Mouse (Mus musculus) intestine, embryonic 14.5 days (tissue): ENCODE measurements around the gene Scube3. TPM values are rescaled to one million over a fixed set of nuclear protein-coding genes. Genes with fewer than 3 reads are reported as not detected.

Experiments used
- ATAC-seq: fragments of 200-750 bp; cut with Nextera tagmentation; replicated peaks from 2 replicates; pipeline ENCODE4 v1.8.0; 2017; ENCODE audit warnings: low read depth, moderate number of reproducible peaks, moderate TSS enrichment, moderate library complexity; ENCODE audit not compliant: low FRiP score, low TSS enrichment
- DNase-seq: peaks from one replicate; pipeline ENCODE4 v3.0.0-alpha.2; 2018; ENCODE audit warnings: low spot score
- H3K27ac ChIP-seq: fragments of 300-500 bp; sonication (generic); 2 replicates; pipeline ENCODE4 v1.5.1; 2014; ENCODE audit warnings: low read depth, mild to moderate bottlenecking, control low read depth
- H3K27me3 ChIP-seq: fragments of 300-500 bp; sonication (generic); replicated peaks from 2 replicates; pipeline ENCODE4 v1.6.1; 2014; ENCODE audit warnings: low read length, control low read depth; ENCODE audit not compliant: control insufficient read depth, insufficient read depth
- H3K36me3 ChIP-seq: fragments of 300-500 bp; sonication (generic); 2 replicates; pipeline ENCODE4 v1.6.1; 2014; ENCODE audit warnings: low read length, control low read depth; ENCODE audit not compliant: control insufficient read depth, insufficient read depth
- H3K4me1 ChIP-seq: fragments of 300-500 bp; sonication (generic); replicated peaks from 2 replicates; pipeline ENCODE4 v1.6.1; 2014; ENCODE audit warnings: low read length, control low read depth, mixed read lengths; ENCODE audit not compliant: control insufficient read depth, insufficient read depth
- H3K4me2 ChIP-seq: fragments of 300-500 bp; sonication (generic); 2 replicates; pipeline ENCODE4 v1.6.1; 2014; ENCODE audit warnings: low read length
- H3K4me3 ChIP-seq: fragments of 300-500 bp; sonication (generic); 2 replicates; pipeline ENCODE4 v1.5.1; 2014; ENCODE audit warnings: low read depth, low read length, control low read depth, mixed read lengths
- H3K9ac ChIP-seq: fragments of 300-500 bp; sonication (generic); 2 replicates; pipeline ENCODE4 v1.6.1; 2014; ENCODE audit warnings: mild to moderate bottlenecking, low read length
- H3K9me3 ChIP-seq: fragments of 300-500 bp; sonication (generic); 2 replicates; pipeline ENCODE4 v1.6.1; 2016; ENCODE audit warnings: low read length, control low read depth; ENCODE audit not compliant: control insufficient read depth
- WGBS: fragments of 180-500 bp; shearing (Covaris S2); extraction: QIAGEN DNeasy Blood & Tissue Kit; methylation state at CpG from one replicate; pipeline ENCODE4 v1.1.7; 2014; 5-methylcytosine and 5-hydroxymethylcytosine counted together
- polyA plus RNA-seq: library from polyadenylated mRNA; unstranded; fragments of >200 nt; fragmentation: Nextera tagmentation; extraction: Ambion mirVana; gene quantifications from 2 replicates; pipeline ENCODE4 v1.2.1, GENCODE M21; 2014

The Scube3 gene
- polyA plus RNA-seq, 1 experiment from 2014 or later = 3.5 TPM

DNA sequence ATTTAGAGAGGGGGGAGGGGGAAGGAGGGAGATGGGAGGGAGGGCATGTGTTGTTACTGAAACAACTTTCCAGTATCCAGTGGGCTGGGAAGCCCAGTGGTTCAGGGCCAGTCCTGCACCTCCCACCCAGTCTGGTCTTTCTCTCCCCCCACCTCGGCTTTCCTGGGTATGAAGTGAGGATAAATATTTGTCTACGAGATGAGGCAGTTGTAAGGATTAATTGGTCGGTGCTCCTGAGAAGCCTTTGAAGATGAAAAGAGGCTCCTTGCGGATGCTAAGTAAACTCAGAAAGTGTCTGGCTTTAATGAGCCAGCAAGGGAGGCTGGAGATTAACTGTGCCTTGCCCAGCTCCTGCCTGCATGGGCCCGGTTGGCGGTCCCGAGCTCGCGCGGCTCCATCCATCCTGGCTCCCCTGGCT, 40.0 kb upstream of the Scube3 start:
- H3K4me3 ChIP-seq = no peak overlapping the region
- ATAC-seq (no peak), DNase-seq (no peak)
- H3K4me2 ChIP-seq = no peak overlapping the region
- no peak overlapping the region for H3K9ac ChIP-seq
- 16% methylated on average over 10 of the region's 10 CpGs for WGBS
- H3K27me3 ChIP-seq = no peaks in the 10 kb centered on the region
- no peak overlapping the region for H3K27ac ChIP-seq
- peaks cover 4% of the 10 kb centered on the region; the same call in 1 of the 2 replicates for H3K9me3 ChIP-seq
- H3K4me1 ChIP-seq = peaks cover 8% of the 10 kb centered on the region; the same call in 1 of the 2 replicates
- H3K36me3 ChIP-seq = no peaks in the 10 kb centered on the region

DNA sequence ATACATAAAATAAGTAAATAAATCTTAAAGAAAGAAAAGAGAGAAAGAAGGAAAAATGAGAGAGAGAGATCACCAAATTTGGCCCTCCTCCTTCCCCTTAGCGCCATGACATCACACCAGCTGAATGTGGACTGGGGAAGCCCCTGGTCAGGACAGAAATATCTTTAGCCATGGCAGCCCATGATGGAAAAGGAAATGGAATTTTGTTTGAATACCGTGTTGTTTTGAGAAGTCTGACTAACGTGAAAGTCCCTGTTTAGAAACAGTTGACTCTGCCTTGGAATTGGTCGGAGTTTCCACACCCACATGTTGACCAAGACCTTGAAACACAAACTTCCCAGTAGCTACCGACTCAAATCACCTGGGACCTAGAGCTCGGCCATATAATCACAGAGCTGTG, 37.5 kb upstream of the Scube3 start:
- H3K4me1 ChIP-seq = peaks cover 8% of the 10 kb centered on the region; the same call in 1 of the 2 replicates
- 72% methylated on average over 6 of the region's 6 CpGs for WGBS
- no peak overlapping the region for H3K4me2 ChIP-seq
- no peak overlapping the region for H3K9ac ChIP-seq
- ATAC-seq (no peak), DNase-seq (no peak)
- H3K27me3 ChIP-seq = no peaks in the 10 kb centered on the region
- H3K4me3 ChIP-seq = no peak overlapping the region
- no peak overlapping the region for H3K27ac ChIP-seq
- H3K9me3 ChIP-seq = peaks cover 4% of the 10 kb centered on the region; the same call in 1 of the 2 replicates
- no peaks in the 10 kb centered on the region for H3K36me3 ChIP-seq

DNA sequence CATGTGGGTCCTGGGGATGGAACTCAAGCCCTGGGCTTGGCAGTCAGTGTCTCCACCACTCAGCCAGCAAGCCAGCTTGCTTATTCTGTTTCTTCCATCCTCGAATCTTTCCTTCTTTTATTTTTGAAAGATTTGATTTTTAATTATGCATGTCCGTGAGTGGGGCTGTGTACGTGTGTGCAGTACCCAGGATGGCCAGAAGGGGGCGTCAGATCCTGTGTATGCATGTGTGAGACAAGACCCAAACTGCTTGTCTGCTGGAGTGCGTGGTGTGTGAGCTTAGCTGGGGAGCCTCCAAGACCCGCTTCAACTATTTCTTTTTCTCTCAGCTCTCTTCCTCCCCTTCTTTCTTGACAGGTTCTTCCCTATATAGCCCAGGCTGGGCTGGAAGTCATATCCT, 35.6 kb upstream of the Scube3 start:
- no peak overlapping the region for H3K9ac ChIP-seq
- H3K9me3 ChIP-seq = peaks cover 4% of the 10 kb centered on the region; the same call in 1 of the 2 replicates
- DNase-seq = no peak
- H3K4me3 ChIP-seq = no peak overlapping the region
- H3K4me2 ChIP-seq = no peak overlapping the region
- H3K36me3 ChIP-seq = no peaks in the 10 kb centered on the region
- peaks cover 6% of the 10 kb centered on the region; the same call in 1 of the 2 replicates for H3K4me1 ChIP-seq
- no peak for ATAC-seq
- H3K27ac ChIP-seq = no peak overlapping the region
- H3K27me3 ChIP-seq = no peaks in the 10 kb centered on the region
- 76% methylated on average over 6 of the region's 6 CpGs for WGBS

DNA sequence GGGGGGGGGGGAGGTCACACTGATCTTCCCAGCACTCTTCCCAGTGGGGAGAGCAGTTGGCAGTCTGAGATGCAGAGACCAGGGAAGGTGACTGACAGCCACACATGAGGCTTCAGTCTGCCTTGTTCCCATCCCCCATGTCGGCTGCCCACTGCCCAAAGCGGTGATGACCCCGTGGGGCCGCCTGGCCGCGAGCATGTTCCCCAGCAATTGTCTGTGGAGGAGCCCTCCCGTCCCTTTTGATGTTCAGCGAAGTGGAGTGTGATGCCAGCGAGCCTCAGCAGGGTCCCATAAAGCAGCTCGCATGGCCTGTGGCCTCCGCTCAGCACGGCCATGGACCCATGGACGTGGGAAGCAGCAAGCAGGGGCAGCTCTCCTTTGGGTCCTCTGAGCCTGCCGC, 34.7 kb upstream of the Scube3 start:
- Histone ChIP-seq H3K9ac (no peak overlapping the region), H3K4me3 (no peak overlapping the region), H3K27ac (no peak overlapping the region), H3K4me1 (no peaks in the 10 kb centered on the region), H3K9me3 (peaks cover 4% of the 10 kb centered on the region; the same call in 1 of the 2 replicates), H3K27me3 (no peaks in the 10 kb centered on the region), H3K4me2 (no peak overlapping the region), H3K36me3 (no peaks in the 10 kb centered on the region)
- WGBS = 26% methylated on average over 14 of the region's 14 CpGs
- DNase-seq = no peak
- no peak for ATAC-seq

DNA sequence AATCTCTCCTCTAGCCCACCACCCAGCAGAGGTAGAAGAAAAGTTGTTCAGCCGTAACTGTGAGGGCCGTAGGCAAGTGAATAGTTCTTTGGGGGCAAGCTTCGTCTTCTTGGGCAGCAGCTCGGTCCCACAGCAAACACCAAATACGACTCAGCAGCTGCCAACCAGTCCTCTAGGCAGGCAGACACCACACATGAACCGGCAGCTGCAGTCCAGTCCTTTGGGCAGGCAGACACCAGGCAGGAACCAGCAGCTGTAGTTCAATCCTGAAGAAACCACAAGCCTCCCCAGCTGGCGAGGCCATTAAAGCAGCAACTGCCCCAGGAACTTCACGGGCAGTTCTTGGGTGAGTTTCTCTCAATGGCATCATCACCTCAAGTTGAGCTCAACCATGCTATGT, 29.7 kb upstream of the Scube3 start:
- no peak overlapping the region for H3K27ac ChIP-seq
- no peaks in the 10 kb centered on the region for H3K4me1 ChIP-seq
- WGBS = 87% methylated on average over 8 of the region's 8 CpGs

DNA sequence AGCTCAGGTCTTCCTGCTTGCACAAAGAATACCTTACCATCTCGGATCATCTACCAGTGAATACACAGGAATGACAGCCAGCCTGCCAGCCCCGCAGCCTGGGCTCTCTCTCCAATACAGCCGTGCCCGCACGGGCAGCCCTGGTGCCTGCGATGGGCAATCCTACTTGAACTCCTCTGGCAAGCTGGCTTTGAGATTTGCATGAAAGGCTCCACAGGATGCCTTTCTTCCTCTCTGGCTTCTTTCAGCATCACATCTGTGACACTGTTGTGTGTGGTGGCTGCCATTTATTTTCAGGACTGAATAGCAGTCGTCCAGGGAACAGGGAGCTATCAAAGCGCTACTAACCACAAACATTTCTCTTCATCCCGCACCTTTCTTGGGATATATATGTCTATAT, 25.6 kb upstream of the Scube3 start:
- no peak for DNase-seq
- Histone ChIP-seq H3K9me3 (no peaks in the 10 kb centered on the region), H3K4me3 (no peak overlapping the region), H3K27me3 (no peaks in the 10 kb centered on the region), H3K4me2 (no peak overlapping the region), H3K4me1 (no peaks in the 10 kb centered on the region), H3K27ac (no peak overlapping the region), H3K36me3 (no peaks in the 10 kb centered on the region), H3K9ac (no peak overlapping the region)
- no peak for ATAC-seq
- WGBS = 87% methylated on average over 9 of the region's 9 CpGs

More for the DNA sequence above, 29.7 kb upstream of the Scube3 start:
- Histone ChIP-seq H3K36me3 (no peaks in the 10 kb centered on the region), H3K9ac (no peak overlapping the region), H3K4me2 (no peak overlapping the region), H3K27me3 (no peaks in the 10 kb centered on the region), H3K4me3 (no peak overlapping the region), H3K9me3 (no peaks in the 10 kb centered on the region)
- ATAC-seq = no peak
- DNase-seq = no peak

DNA sequence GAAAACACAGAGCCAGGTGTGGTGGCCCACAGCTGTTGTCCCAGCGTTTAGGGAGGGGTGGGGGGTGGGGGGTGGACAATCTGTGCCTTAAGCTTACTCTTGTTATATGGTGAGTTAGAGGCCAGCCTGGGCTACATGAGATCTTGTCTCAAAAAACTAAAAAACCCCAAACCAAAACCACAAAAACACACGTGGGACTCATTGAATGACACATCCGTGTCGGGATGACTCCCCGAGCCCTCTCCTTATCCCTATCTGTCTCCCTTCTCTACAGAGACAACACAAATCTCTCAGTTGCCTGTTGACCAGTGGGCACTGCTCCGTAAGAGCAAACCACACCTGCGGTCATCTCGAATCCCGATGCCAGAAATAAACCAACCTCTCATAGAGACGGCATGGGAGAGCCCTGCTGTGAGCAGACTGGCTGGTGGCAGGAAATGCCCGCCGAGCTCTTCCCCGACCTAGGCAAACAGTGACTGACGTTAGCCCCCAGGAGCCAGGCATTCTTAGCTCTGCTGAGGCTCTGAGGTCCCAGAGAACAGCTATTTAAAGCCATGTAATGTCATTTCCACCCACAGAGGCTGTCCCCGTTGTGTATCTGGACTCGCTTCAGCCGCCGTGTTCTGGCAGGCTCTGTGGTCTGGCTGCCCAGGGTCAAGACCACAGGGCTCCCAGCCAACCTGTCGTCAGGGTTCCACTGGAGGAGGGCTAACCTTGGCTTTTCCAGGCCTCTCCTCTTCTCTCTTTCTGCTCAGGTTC, 24.3 kb upstream of the Scube3 start:
- no peak for ATAC-seq
- Histone ChIP-seq H3K36me3 (no peaks in the 10 kb centered on the region), H3K9ac (no peak overlapping the region), H3K4me3 (no peak overlapping the region), H3K4me1 (no peaks in the 10 kb centered on the region), H3K9me3 (no peaks in the 10 kb centered on the region), H3K27me3 (no peaks in the 10 kb centered on the region), H3K4me2 (no peak overlapping the region), H3K27ac (no peak overlapping the region)
- 53% methylated on average over 19 of the region's 19 CpGs for WGBS
- DNase-seq = no peak

DNA sequence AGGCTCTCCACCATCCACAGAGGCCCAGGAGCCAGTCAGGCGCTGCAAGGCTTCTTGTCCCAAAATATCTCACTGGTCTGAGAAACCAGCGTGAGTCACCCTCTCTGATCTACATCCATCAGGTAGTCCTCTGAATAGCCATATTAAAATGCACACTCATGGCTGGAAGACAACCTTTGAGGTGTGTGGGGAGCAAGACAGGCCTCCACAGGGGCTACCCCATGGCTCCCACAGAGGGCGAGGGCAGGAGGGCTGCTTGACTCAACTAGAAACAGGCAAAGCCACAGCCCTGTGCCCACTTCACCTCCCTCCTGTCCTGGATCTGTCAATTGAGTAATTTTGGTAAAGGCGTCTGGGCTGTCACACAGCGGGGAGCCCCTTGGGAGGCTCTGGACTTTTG, 21.5 kb upstream of the Scube3 start:
- H3K4me3 ChIP-seq = no peak overlapping the region
- ATAC-seq = no peak
- WGBS = 85% methylated on average over 5 of the region's 5 CpGs
- H3K27me3 ChIP-seq = no peaks in the 10 kb centered on the region
- H3K36me3 ChIP-seq = no peaks in the 10 kb centered on the region
- H3K27ac ChIP-seq = no peak overlapping the region
- H3K9ac ChIP-seq = no peak overlapping the region
- H3K4me2 ChIP-seq = no peak overlapping the region
- no peak for DNase-seq
- H3K9me3 ChIP-seq = no peaks in the 10 kb centered on the region
- H3K4me1 ChIP-seq = no peaks in the 10 kb centered on the region

DNA sequence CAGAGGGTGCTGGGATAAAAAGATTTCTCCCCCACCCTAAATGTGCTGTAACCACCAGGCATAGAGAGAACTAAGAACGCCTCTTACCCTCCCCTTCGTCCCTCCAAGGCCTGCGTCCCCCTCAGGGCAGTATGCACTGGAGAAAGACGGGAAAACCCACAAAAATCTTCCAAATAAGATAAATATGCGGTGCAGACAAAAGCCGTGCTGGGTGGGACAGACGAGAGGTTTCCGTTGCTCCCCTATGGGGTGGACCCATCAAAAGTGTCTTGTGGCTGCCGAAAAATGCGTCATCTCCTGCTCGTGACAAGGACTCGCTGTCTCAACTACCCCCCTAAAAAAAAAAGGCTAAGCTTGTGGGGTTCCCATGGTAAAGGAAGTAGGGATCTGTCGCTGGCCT, 19.0 kb upstream of the Scube3 start:
- H3K4me2 ChIP-seq = no peak overlapping the region
- H3K4me1 ChIP-seq = no peaks in the 10 kb centered on the region
- H3K36me3 ChIP-seq = no peaks in the 10 kb centered on the region
- H3K27me3 ChIP-seq = no peaks in the 10 kb centered on the region
- H3K4me3 ChIP-seq = no peak overlapping the region
- WGBS = 73% methylated on average over 13 of the region's 13 CpGs
- no peak for ATAC-seq
- no peaks in the 10 kb centered on the region for H3K9me3 ChIP-seq
- H3K9ac ChIP-seq = no peak overlapping the region
- DNase-seq = no peak
- H3K27ac ChIP-seq = no peak overlapping the region
